Mouse (Mus musculus) activated CD4-positive, CD25-positive, alpha-beta regulatory T cell, adult 4 months (primary cell): ENCODE measurements around the gene R3hdm1. TPM values are rescaled to one million over a fixed set of nuclear protein-coding genes. Genes with fewer than 3 reads are reported as not detected.

Source experiments
- polyA plus RNA-seq, 2 experiments: library from polyadenylated mRNA; unstranded; fragments of 100-300 nt; shearing (Covaris generic); gene quantifications; one replicate each; pipeline ENCODE4 v1.2.1; 2017

The R3hdm1 gene
- polyA plus RNA-seq, 2 experiments from 2014 or later = 96.7 to 105 TPM

Other genes with a start within 250 kb of the R3hdm1 start
- gene Map3k19, start 248.3 kb upstream of the R3hdm1 start, polyA plus RNA-seq = under 1 TPM; 0.16 to 0.43 TPM
- 10 to 100 TPM; 48.1 to 55.1 TPM for gene Rab3gap1, start 234.5 kb upstream of the R3hdm1 start, polyA plus RNA-seq
- gene Zranb3, start 254 bp upstream of the R3hdm1 start, polyA plus RNA-seq = 1 to 10 TPM; 1.5 to 1.8 TPM
- gene Ubxn4, start 140.7 kb downstream of the R3hdm1 start, polyA plus RNA-seq = 10 to 100 TPM; 43.7 to 59.3 TPM
- gene Lct, start 225.0 kb downstream of the R3hdm1 start, polyA plus RNA-seq = under 1 TPM in 1 of 2 experiments, not detected in 1; 0.19 TPM